Mouse (Mus musculus): ENCODE data around the gene Fancg. TPM values are rescaled to one million over a fixed set of nuclear protein-coding genes. Genes with fewer than 3 reads are reported as not detected.
A peak's percentile ranks its signal among the peaks of the same experiment; 100 is the strongest.

The Fancg gene
- total RNA-seq, 2 experiments from 2014 or later = 3.8 to 4.3 TPM

GRCm38 (mm10) chr4:42954297-42954696 lies 56.0 kb downstream of the Fancg start:
- peak; percentile 35 for DNase-seq (ENCODE audit: low spot score)
- intact Hi-C loops (cut with DNase I) = no loop called here

GRCm38 (mm10) chr4:42953435-42954094 lies 56.7 kb downstream of the Fancg start:
- intact Hi-C loops (cut with DNase I) = no loop called here
- peak; percentile 55 for DNase-seq (ENCODE audit: low spot score)

- intact Hi-C loops (cut with DNase I) = no loop called here
- DNase-seq (ENCODE audit: low spot score) = no peak
Observed at GRCm38 (mm10) chr4:42952563-42952962, 57.7 kb downstream of the Fancg start.

Other genes with a start within 250 kb of the Fancg start
- 10 to 100 TPM; 44.2 to 54.6 TPM for gene Ccl21a, start 236.5 kb downstream of the Fancg start, total RNA-seq (2021)
- not detected for gene Fam205a1, start 156.6 kb downstream of the Fancg start, total RNA-seq (2021)
- gene Gm12394, start 153.7 kb downstream of the Fancg start, total RNA-seq (2021) = not detected
- gene Fam205c, start 136.3 kb downstream of the Fancg start, total RNA-seq (2021) = 1 to 10 TPM; 7.1 to 7.5 TPM
- gene Phf24, start 93.8 kb downstream of the Fancg start, total RNA-seq (2021) = 1 to 10 TPM; 9.0 to 9.4 TPM
- gene Dnajb5, start 60.7 kb downstream of the Fancg start, total RNA-seq (2021) = 10 to 100 TPM; 83.5 to 93.2 TPM
- not detected for gene 1700022I11Rik, start 40.9 kb downstream of the Fancg start, total RNA-seq (2021)
- 100 to 1,000 TPM; 244 to 266 TPM for gene Vcp, start 10.0 kb downstream of the Fancg start, total RNA-seq (2021)
- 10 to 100 TPM; 21.8 to 25.1 TPM for gene Pigo, start 15.3 kb upstream of the Fancg start, total RNA-seq (2021)
- 100 to 1,000 TPM; 104 to 108 TPM for gene Stoml2, start 21.2 kb upstream of the Fancg start, total RNA-seq (2021)
- 10 to 100 TPM; 27.7 to 32.8 TPM for gene Fam214b, start 35.7 kb upstream of the Fancg start, total RNA-seq (2021)
- gene Unc13b, start 48.4 kb upstream of the Fancg start, total RNA-seq (2021) = 10 to 100 TPM; 14.8 to 16.3 TPM

Data from heart, postnatal 25 days (tissue).